Mouse (Mus musculus) kidney, embryonic 15.5 days (tissue): ENCODE results near the gene Col25a1. TPM values are rescaled to one million over a fixed set of nuclear protein-coding genes. Genes with fewer than 3 reads are reported as not detected.

Experiments used
- ATAC-seq: fragments of 200-750 bp; cut with Nextera tagmentation; replicated peaks from 2 replicates; pipeline ENCODE4 v1.8.0; 2017; ENCODE audit warnings: moderate TSS enrichment; ENCODE audit not compliant: low FRiP score
- H3K27ac ChIP-seq: fragments of 300-500 bp; sonication (generic); 2 replicates; pipeline ENCODE4 v1.5.1; 2015; ENCODE audit warnings: mild to moderate bottlenecking, inconsistent platforms
- H3K27me3 ChIP-seq: fragments of 300-500 bp; sonication (generic); 2 replicates; pipeline ENCODE4 v1.6.1; 2015; ENCODE audit warnings: inconsistent platforms
- H3K36me3 ChIP-seq: fragments of 300-500 bp; sonication (generic); 2 replicates; pipeline ENCODE4 v1.6.1; 2015; ENCODE audit warnings: inconsistent platforms
- H3K4me1 ChIP-seq: fragments of 300-500 bp; sonication (generic); 2 replicates; pipeline ENCODE4 v1.6.1; 2015; ENCODE audit warnings: inconsistent platforms
- H3K4me2 ChIP-seq: fragments of 300-500 bp; sonication (generic); 2 replicates; pipeline ENCODE4 v1.6.1; 2015; ENCODE audit warnings: moderate library complexity, mild to moderate bottlenecking, inconsistent platforms
- H3K4me3 ChIP-seq: fragments of 300-500 bp; sonication (generic); replicated peaks from 2 replicates; pipeline ENCODE4 v1.5.1; 2015; ENCODE audit warnings: mild to moderate bottlenecking, inconsistent platforms
- H3K9ac ChIP-seq: fragments of 300-500 bp; sonication (generic); 2 replicates; pipeline ENCODE4 v1.6.1; 2015; ENCODE audit warnings: mild to moderate bottlenecking, inconsistent platforms
- H3K9me3 ChIP-seq: fragments of 300-500 bp; sonication (generic); replicated peaks from 2 replicates; pipeline ENCODE4 v1.6.1; 2016; ENCODE audit warnings: inconsistent platforms
- WGBS: fragments of 180-500 bp; shearing (Covaris S2); methylation state at CpG from one replicate; pipeline ENCODE4 v1.1.7; 2015; ENCODE audit warnings: mixed read lengths; 5-methylcytosine and 5-hydroxymethylcytosine counted together
- polyA plus RNA-seq: library from polyadenylated mRNA; unstranded; fragments of >200 nt; fragmentation: Nextera tagmentation; extraction: Ambion mirVana; gene quantifications from 2 replicates; pipeline ENCODE4 v1.2.1, GENCODE M21; 2015

Col25a1 gene
- polyA plus RNA-seq, 1 experiment from 2014 or later = 5.4 TPM

DNA sequence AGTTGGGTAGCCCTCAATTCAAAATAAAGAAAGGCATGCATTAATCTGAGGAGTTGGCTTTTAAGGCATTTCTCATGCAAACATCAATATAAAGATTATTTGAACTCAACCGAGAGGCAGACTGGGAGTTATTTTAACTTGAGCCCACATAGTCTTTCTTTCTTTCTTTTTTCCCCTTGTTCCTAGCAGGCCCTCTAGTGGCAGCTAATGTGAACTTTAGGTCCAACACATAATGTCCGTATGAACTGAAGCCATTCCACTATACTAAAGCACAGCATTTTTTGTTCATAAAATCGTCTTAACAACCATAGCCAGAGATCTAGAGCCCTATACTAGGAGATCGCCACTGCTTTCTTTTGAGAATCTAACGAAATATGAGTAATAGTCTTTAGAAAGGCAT is 443.4 kb downstream of the Col25a1 start:
- no peaks in the 10 kb centered on the region for H3K36me3 ChIP-seq
- no peak overlapping the region for H3K27ac ChIP-seq
- H3K4me2 ChIP-seq = no peak overlapping the region
- WGBS = 26% methylated on average over 5 of the region's 5 CpGs
- H3K9ac ChIP-seq = no peak overlapping the region
- H3K9me3 ChIP-seq = 0 out of 2 replicates have a peak, but pooled peaks cover 2% of the 10 kb centered on the region
- no peak for ATAC-seq
- H3K27me3 ChIP-seq = 0 out of 2 replicates have a peak, but pooled peaks cover 3% of the 10 kb centered on the region
- no peak overlapping the region for H3K4me3 ChIP-seq
- no peaks in the 10 kb centered on the region for H3K4me1 ChIP-seq

DNA sequence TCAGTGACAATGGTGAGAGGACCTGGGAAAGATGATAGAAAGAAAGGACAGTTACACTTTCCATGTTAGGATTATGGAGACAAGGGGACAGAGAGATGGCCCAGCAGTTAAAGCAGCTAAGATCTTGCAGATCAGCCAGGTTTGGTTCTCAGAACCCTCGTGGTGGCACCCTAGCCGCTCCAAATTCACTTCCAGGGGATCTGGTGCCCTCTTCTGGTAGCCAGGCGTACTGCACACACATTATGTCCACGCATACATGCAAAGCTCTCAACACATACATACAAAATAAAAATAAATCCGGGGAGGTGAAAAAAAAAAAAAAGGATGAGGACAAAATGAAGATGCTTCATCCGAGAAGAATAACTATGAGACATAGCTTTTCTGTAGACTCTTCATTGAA is 445.4 kb downstream of the Col25a1 start:
- Histone ChIP-seq H3K27me3 (0 out of 2 replicates have a peak, but pooled peaks cover 3% of the 10 kb centered on the region), H3K27ac (no peak overlapping the region), H3K4me1 (no peaks in the 10 kb centered on the region), H3K9me3 (0 out of 2 replicates have a peak, but pooled peaks cover 2% of the 10 kb centered on the region), H3K4me2 (no peak overlapping the region), H3K9ac (no peak overlapping the region), H3K4me3 (no peak overlapping the region), H3K36me3 (no peaks in the 10 kb centered on the region)
- no peak for ATAC-seq
- 69% methylated on average over 6 of the region's 6 CpGs for WGBS

DNA sequence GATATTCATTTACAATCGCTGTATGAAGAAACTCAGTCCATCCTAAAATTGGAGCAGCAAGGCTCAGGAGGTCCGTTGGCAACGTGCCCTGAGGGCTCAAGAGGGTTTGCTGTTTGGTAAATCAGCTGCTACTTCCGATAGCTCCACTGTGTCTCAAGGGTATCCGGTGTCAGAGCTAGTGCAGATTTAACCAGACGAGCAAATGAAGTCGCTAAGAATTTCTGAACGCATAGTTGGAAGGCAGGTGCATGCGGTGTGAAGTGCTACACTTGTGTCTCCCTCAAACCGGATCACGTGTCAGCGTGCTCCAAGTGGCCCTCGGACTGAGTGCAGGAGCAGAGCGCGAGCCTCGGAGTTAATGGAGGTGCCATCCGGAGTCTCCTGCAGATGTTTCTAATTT is 448.2 kb downstream of the Col25a1 start:
- Histone ChIP-seq H3K4me2 (no peak overlapping the region), H3K27me3 (0 out of 2 replicates have a peak, but pooled peaks cover 3% of the 10 kb centered on the region), H3K36me3 (no peaks in the 10 kb centered on the region), H3K9me3 (0 out of 2 replicates have a peak, but pooled peaks cover 2% of the 10 kb centered on the region), H3K4me3 (no peak overlapping the region), H3K27ac (no peak overlapping the region), H3K4me1 (no peaks in the 10 kb centered on the region), H3K9ac (no peak overlapping the region)
- WGBS = 48% methylated on average over 17 of the region's 17 CpGs
- no peak for ATAC-seq

DNA sequence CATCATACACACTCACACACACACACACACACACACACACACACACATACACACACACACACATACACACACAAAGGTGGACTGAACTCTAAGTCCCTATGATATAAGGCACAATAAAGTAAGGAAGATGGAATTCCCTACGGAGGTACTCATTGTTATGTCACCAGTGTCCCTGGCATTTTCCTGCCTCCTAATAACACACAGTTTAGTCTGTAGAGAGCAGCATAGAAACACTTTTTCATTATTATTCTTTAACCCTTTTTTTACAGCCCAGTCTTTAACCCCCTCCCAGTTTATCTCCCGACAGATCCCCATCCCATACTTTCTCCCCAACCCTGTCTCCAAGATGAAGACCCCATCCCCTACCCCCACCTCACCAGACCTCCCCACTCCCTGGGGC is 450.3 kb downstream of the Col25a1 start:
- H3K9me3 ChIP-seq = 0 out of 2 replicates have a peak, but pooled peaks cover 2% of the 10 kb centered on the region
- H3K27ac ChIP-seq = no peak overlapping the region
- H3K4me1 ChIP-seq = no peaks in the 10 kb centered on the region
- no peak for ATAC-seq
- H3K9ac ChIP-seq = no peak overlapping the region
- H3K4me3 ChIP-seq = no peak overlapping the region
- WGBS = 77% methylated on average over 2 of the region's 2 CpGs
- no peaks in the 10 kb centered on the region for H3K36me3 ChIP-seq
- no peaks in the 10 kb centered on the region for H3K27me3 ChIP-seq
- no peak overlapping the region for H3K4me2 ChIP-seq

DNA sequence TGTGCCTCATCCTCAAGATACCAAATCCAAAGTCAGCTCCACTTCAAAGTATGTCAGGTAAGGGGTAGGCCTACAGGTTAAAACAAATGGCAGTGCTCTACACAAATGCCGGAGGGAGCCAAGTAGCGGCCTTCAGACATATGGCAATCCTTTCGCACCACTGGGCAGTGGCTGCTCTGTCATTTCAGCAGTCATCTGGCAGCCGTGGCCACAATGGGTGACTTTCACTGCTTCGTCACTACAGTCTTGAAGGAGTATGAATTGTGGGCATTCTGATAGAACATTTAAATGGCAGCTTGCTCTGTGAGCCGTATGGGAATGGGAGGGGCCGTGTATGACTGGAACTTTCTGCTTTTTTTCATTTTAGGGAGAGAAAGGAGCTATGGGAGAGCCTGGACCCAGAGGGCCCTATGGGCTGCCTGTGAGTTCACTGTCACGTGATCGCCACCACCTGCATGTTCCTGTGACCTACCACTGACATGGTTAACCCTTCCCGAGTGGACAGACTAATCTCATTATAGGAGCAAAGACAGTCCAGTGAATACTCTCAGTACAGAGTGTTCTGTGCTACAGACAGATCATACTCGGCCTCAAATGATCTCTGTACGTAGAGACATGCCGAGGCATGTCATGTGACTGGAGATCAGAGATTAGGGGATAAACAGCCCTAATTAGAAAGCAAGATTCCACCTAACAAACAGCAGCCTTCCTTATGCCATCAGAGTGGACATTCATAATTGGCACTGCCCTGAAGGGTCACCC is 451.8 kb downstream of the Col25a1 start:
- Histone ChIP-seq H3K4me2 (no peak overlapping the region), H3K4me1 (no peaks in the 10 kb centered on the region), H3K9ac (no peak overlapping the region), H3K27ac (0 out of 2 replicates have a peak overlapping the region, but pooled peaks have one; percentile 3), H3K27me3 (no peaks in the 10 kb centered on the region), H3K9me3 (no peaks in the 10 kb centered on the region), H3K4me3 (no peak overlapping the region), H3K36me3 (no peaks in the 10 kb centered on the region)
- ATAC-seq = peak; percentile 36; the same call in 1 of the 2 replicates
- WGBS = 81% methylated on average over 13 of the region's 13 CpGs

DNA sequence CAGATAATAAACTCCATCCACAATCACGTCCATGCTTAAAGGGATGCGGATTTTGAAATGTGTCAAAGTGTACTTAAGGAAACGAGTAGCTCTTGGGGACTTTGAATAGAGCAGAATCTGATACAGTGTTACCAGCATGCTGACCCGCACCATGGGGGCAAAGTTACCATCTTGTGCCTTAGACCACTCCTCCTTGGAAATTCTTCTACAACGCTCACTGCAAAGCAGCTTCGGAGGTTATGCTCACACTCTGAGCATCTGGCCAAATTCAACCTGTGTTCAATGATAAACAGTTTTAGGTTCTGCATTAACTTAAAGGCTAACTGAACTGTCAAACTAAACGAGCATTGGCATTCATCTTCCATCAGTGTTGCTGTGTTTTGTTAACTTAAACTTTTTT is 452.7 kb downstream of the Col25a1 start:
- 69% methylated on average over 7 of the region's 7 CpGs for WGBS
- no peak overlapping the region for H3K9ac ChIP-seq
- ATAC-seq = peak; percentile 58; the same call in 1 of the 2 replicates
- H3K36me3 ChIP-seq = no peaks in the 10 kb centered on the region
- no peak overlapping the region for H3K4me2 ChIP-seq
- no peak overlapping the region for H3K27ac ChIP-seq
- H3K4me1 ChIP-seq = no peaks in the 10 kb centered on the region
- no peaks in the 10 kb centered on the region for H3K9me3 ChIP-seq
- no peak overlapping the region for H3K4me3 ChIP-seq
- H3K27me3 ChIP-seq = no peaks in the 10 kb centered on the region

DNA sequence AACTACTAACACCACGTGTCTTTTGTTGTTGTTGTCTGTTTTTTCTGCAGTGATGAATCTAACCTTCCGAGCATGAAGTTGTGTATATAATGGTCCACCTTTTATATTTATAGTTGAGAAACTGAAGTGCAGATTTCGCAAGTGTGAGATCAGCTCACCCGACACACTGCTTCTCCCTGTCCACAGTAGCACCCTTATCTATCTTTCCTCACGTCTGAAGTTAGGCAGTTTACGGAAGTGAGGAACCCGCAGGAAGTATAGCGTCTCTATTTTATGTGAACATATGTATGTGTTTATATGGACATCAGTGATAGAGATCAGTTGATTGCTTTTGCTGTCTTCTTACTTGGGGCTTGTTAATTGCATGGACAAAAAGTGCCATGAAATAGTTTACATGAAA is 463.7 kb downstream of the Col25a1 start:
- ATAC-seq = no peak
- 87% methylated on average over 8 of the region's 8 CpGs for WGBS

DNA sequence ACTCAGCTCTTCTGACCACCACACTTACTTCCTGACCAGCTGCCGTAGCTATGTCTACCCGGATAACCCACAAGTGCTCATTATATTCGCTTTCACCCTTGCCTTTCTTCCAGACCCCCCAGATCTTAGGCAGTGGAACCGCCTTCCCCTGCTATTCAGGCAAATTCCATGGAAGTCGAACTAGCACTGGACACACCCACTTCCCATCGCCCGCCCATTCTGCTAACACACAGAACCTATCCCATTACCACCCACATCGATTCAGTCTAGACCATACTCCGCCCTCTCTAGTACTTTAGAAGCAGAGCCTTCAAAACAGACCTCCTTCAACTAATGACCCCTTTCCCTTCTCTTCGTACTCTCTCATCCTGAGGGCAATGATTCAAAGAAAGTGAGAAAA is 470.2 kb downstream of the Col25a1 start:
- H3K9me3 ChIP-seq = no peaks in the 10 kb centered on the region
- H3K27me3 ChIP-seq = no peaks in the 10 kb centered on the region
- ATAC-seq = no peak
- H3K4me1 ChIP-seq = no peaks in the 10 kb centered on the region
- no peaks in the 10 kb centered on the region for H3K36me3 ChIP-seq
- H3K4me3 ChIP-seq = no peak overlapping the region
- WGBS = 83% methylated on average over 10 of the region's 10 CpGs
- H3K4me2 ChIP-seq = no peak overlapping the region
- H3K9ac ChIP-seq = no peak overlapping the region
- H3K27ac ChIP-seq = no peak overlapping the region

More for the DNA sequence above, 463.7 kb downstream of the Col25a1 start:
- Histone ChIP-seq H3K4me1 (no peaks in the 10 kb centered on the region), H3K36me3 (no peaks in the 10 kb centered on the region), H3K4me2 (no peak overlapping the region), H3K9ac (no peak overlapping the region), H3K27me3 (no peaks in the 10 kb centered on the region), H3K27ac (no peak overlapping the region), H3K4me3 (no peak overlapping the region), H3K9me3 (no peaks in the 10 kb centered on the region)

DNA sequence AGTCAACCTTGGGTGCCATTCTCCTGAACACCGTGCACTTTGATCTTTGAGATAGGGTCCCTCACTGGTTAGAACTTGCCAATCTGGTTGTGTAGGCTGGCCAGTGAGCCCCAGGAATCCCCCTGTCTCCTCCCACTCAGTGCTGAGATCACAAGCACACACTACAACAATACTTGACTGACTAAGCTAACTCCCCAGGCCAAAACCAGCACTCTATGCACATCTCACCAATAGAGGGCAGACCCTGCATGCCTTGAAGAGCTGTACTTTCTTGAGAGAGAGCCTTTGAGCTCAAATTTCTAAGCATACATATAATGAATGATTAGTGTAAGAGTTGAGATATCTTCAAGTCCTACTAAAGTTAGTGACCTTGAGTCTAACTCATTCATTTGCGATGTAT is 476.6 kb downstream of the Col25a1 start:
- 72% methylated on average over 2 of the region's 2 CpGs for WGBS
- no peak for ATAC-seq
- no peak overlapping the region for H3K4me2 ChIP-seq
- no peak overlapping the region for H3K9ac ChIP-seq
- no peaks in the 10 kb centered on the region for H3K9me3 ChIP-seq
- no peak overlapping the region for H3K4me3 ChIP-seq
- no peaks in the 10 kb centered on the region for H3K36me3 ChIP-seq
- no peak overlapping the region for H3K27ac ChIP-seq
- no peaks in the 10 kb centered on the region for H3K4me1 ChIP-seq
- no peaks in the 10 kb centered on the region for H3K27me3 ChIP-seq

DNA sequence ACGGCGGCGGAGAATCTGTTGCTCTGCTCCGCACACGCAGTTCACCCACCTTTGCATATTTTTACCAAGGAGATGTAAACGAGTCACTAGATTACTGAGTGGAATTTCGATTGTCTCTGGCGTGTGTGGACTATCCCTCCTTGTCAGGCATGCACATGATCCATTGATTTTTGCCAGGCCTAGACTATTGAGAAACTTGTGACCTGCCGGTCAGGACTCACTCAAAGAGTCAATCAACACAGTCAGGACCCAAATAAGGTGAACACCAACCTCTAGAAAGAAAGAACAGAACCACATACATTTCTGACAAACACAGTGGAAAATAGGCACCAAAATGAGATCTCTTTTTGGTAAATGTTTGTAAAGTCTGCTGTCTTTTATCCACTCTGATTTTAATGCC is 483.1 kb downstream of the Col25a1 start:
- WGBS = 88% methylated on average over 9 of the region's 9 CpGs
- Histone ChIP-seq H3K4me1 (peaks cover 9% of the 10 kb centered on the region), H3K36me3 (no peaks in the 10 kb centered on the region), H3K27me3 (peaks cover 3% of the 10 kb centered on the region; the same call in 1 of the 2 replicates), H3K9ac (no peak overlapping the region), H3K9me3 (no peaks in the 10 kb centered on the region), H3K27ac (no peak overlapping the region), H3K4me3 (no peak overlapping the region), H3K4me2 (no peak overlapping the region)
- ATAC-seq = no peak

DNA sequence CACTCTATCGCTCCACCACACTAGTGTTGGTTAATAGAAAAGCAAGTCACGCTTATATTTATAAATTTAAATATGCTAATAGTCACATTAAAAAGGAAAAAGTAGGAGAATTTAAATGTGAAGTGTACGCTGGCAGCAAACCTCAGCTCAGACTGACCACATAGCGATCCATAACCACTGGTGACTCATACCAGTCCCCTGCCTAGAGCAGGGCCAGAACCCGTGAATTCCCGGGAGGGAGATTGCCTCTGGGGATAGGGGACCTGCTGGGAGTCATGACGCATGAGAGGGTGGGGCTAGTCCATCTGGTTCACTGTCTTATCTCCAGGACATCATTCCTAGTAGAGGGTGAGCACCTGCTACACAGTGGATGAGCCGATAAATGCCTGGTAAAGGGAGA is 484.3 kb downstream of the Col25a1 start:
- no peak for ATAC-seq
- 58% methylated on average over 8 of the region's 8 CpGs for WGBS

DNA sequence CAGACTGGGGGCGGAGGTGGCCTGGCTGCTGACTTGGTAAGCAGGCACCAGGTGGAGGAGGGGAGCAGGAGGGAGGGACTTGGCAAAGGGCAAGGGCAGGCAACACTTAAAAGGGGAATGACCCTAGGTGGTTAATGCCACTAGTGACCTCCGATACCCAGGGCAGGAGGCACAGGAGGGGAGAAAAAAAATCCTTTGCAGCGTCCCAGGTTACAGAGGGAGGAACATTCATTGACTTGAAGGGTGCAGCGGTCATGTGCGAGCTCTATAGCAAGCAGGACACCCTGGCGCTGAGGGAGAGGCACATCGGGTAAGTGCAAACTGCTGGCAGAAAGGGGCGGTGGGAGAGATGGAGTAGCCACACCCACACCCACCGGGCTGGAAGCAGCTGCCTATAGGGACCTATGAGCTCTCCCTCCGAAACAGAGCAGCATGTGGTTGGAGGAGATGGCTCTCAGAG is 486.2 kb downstream of the Col25a1 start, which contains the start of gene Etnppl:
Gene Etnppl, plus strand, starts transcription at position 10 of the 460 bp plus-strand sequence.
- Histone ChIP-seq H3K36me3 (no peaks in the 10 kb centered on the region), H3K9ac (peak within 1 kb of the TSS; percentile 17; the same call in 1 of the 2 replicates), H3K27me3 (peaks cover 3% of the 10 kb centered on the region; the same call in 1 of the 2 replicates), H3K4me3 (peak within 1 kb of the TSS; percentile 29), H3K27ac (no peak within 1 kb of the TSS), H3K4me2 (peak within 1 kb of the TSS; percentile 60), H3K9me3 (no peaks in the 10 kb centered on the region), H3K4me1 (peaks cover 9% of the 10 kb centered on the region)
- 4% methylated on average over 10 of the region's 10 CpGs for WGBS
- ATAC-seq = peak; percentile 89

More for the DNA sequence above, 484.3 kb downstream of the Col25a1 start:
- Histone ChIP-seq H3K27me3 (peaks cover 3% of the 10 kb centered on the region; the same call in 1 of the 2 replicates), H3K9ac (no peak overlapping the region), H3K9me3 (no peaks in the 10 kb centered on the region), H3K36me3 (no peaks in the 10 kb centered on the region), H3K4me3 (no peak overlapping the region), H3K4me2 (no peak overlapping the region), H3K27ac (no peak overlapping the region), H3K4me1 (peaks cover 9% of the 10 kb centered on the region)
